Mouse (Mus musculus) fat pad, adult 2 months (tissue): ENCODE measurements around the gene Ehd3.

ENCODE experiments used
- DNase-seq: peaks from one replicate; pipeline ENCODE4 v3.0.0-alpha.2; 2011; ENCODE audit warnings: low read depth, low spot score; ENCODE audit errors: extremely low read depth

Gene Ehd3

DNA sequence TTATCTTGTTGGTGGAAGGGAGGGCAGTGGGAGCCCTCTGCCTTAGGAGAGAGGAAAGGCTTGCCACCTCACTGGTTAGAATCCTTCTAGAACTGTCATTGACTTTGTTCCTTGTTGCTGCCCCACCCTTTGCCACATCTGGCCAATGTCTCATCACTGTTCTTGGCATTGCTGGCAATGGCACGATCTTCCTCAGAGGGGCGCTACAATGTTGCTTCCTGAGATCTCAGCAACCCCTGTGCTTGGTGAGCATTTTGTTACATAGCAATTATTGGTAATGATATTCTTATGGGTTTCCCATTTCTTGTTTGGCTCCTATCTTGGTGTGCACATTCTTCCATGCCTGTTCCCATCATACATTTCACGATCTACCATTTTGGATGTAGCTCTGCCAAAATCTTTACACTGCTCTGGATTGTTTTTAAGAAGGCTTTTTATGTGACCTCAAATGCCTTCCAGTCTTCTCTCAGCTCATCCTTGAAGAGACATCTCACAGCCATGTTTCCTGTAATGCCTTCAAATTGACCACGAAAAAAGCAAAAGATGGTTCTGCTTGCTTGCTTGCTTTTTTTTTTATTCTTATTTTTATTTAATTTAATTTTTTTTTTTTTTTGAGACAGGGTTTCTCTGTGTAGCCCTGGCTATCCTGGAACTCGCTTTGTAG lies at the start of gene Ehd3:
Ehd3 (plus strand) TSS at position 614 of the 664 bp plus-strand sequence.
- DNase-seq: no peak

- DNase-seq: no peak
These were observed 33.0 kb upstream of the Ehd3 start for GRCm38 (mm10) chr17:73770964-73771363.

DNA sequence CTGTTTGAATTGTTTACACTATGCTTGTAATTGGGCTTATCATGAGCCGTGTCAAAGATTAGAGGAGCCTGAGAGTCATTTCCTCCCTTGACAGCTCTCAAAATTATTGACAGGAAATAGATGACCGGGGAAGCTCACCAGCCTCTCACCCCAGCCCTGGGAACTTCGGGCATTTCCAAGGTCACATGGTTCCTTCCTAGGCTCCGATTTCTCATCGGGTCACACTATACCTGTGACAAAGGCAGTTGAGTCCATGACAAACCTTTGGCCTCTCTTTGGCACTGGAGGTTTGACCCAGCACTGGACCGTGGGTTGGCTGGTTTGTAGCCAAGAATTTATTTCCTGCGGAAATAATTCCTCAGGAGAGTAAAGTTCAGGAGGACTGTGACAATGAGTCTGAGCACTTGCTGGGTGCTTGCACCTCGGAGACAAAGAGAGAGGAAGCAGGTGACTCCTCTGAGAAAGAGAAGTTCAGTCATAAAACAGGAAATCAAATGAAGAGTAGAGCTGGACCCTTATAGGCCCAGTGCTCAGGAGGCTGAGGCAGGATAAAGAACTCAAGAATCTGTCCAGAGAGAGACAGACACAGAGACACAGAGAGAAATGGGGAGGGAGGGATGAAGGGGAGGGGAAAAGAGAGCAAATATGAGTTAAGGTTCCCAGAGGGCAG lies 17.2 kb upstream of the Ehd3 start:
- no peak for DNase-seq

- DNase-seq: no peak
These were observed 13.5 kb upstream of the Ehd3 start for GRCm38 (mm10) chr17:73790284-73791020.

- no peak for DNase-seq
These were observed 7.1 kb upstream of the Ehd3 start for GRCm38 (mm10) chr17:73796789-73797188.

DNA sequence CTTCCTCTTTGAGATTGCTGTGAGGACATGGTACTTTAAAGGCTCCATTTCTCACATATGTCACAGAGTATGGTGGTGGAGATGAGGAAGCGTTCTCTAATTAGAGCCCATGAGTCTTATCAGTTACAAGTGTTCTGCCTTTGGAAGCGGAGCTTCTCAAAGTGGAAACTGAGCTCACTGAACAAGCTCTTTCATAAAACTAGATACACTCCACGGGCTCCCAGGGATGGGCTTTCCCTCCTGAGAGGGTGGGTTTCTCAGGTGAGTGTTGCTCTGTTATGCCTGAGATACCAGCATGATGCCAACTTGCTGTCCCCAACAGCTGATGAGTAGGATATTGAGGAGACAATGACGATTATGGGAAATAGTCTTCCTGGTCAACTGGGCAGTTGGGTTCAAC lies 6.2 kb upstream of the Ehd3 start:
- no peak for DNase-seq

- no peak for DNase-seq
These were observed 798 bp downstream of the Ehd3 start for GRCm38 (mm10) chr17:73804592-73805271.

- DNase-seq: no peak
These were observed 2.4 kb downstream of the Ehd3 start for GRCm38 (mm10) chr17:73806331-73806730.

- DNase-seq: no peak
These were observed 3.3 kb downstream of the Ehd3 start for GRCm38 (mm10) chr17:73807211-73807610.

DNA sequence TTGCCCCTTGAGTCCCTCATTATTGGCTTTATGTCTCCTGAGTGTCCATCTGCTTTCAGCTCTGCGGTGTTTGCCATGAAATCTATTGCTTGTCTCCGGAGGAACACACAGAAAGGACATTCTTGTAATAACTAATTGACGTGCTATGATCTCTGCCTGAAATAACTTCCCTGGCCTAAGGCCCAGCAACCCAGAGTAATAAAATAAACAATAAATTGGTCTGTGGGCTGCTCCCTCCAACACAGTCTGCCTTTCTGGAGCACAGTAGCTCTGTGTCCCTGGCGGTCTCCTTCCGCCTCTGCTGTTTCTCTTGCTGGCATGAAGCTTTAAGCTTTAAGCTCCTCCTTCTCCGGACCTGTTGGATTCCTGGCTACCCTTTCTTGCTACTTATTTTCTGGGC lies 4.5 kb downstream of the Ehd3 start:
- DNase-seq: no peak

GRCm38 (mm10) chr17:73810801-73811200 lies 6.9 kb downstream of the Ehd3 start:
- DNase-seq: no peak

DNA sequence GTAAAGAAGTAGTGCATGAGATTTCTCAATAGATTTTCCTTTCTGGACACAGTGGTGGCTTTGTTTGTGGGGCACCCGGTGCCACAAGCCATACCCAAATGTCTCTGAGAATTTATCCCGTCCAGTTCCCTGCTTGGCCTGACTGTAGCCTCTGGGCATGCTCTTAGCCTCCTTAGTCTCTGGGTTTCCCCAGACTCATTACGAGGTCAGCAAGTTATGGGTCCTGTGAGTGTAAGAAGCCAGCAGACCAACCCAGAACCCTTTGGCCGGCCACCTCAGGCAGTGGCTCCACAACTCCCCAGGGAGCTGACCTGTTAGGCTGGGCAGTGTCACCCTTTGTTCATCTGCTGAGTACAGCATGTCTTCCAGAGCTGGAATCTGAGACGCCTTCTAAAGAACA lies 7.6 kb downstream of the Ehd3 start:
- no peak for DNase-seq

DNA sequence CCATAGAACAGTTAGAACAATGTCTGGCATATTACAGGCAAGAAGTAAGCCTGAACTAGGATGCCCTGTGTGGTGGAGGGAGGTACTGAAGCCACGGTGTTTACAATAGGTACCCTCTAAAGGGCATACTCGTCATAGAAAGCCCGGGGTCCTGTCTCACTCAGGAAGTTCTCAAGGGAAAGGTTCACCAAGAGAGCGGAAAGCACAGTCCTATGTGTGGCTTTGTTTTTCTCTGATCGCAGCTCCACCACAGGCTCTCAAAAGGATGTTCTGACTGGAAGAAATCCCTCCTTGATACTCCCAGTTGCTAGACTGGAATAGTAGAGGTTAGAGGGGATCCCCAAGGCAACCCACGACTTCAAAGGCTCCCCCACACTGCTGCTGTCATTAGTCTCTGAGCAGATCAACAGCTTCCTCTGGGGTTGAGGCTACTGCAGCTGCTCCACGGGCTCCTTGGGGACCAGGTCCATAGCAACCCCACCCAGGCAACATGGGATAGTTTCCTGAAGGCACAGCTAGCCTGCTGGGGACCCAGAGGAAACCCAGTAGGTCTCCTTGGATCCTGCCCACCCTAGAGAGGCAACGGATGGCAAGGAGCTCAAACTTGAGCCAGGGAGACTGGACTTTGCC lies 9.2 kb downstream of the Ehd3 start:
- no peak for DNase-seq

- DNase-seq: no peak
These were observed 10.7 kb downstream of the Ehd3 start for GRCm38 (mm10) chr17:73814500-73815190.

DNA sequence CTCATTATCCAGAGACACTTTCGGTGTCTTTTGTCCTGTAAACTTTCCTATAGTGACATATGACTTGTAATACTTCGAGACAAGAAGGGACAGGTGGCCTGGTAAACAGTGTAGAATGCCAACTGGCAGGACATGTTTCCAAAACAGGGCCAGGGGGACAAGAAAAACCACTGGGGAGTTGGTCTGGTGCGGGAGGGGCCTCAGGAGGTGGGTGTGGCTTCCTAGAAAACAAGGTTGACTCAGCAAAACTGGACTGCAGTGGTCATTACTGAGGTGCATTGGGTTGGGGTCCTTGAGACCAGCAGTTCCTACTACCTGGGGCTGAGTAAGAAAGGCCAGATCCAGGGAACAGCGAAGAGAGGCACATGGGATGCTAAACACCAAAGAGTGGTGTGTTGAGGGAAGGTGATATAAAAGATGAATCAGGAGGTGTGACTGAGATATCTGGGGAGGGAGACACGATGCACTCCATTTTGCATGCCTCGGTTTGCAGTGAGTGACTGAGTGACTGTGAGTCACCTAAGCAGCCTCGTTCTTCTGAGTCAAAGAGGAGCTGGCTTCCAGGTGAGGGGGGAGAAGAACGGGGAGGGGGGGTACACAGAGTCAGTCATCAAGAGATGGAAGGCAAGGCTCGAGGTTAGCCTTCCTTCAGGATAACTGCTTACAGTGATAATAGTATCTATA lies 13.9 kb downstream of the Ehd3 start:
- DNase-seq: no peak

GRCm38 (mm10) chr17:73818936-73819335 lies 15.0 kb downstream of the Ehd3 start:
- DNase-seq: no peak

- no peak for DNase-seq
These were observed 16.8 kb downstream of the Ehd3 start for GRCm38 (mm10) chr17:73820726-73821125.

DNA sequence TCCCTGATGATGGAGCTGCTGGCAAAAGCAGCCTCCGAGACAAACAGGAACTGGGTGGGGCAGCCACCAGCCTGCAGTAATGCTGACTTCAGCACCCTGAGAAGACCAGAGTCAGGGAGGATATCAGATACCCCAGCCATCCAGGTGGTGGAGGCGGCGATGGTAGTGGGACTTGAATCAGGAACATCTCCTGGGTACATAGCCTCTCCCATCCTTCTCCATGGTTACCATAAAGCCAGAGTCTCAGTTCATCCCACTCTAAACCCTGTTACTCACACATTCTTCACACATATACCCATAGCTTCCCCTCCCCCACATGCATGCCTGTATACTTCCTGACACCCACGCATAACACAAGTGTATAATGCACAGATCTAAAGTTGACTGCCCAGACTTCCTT lies 18.3 kb downstream of the Ehd3 start:
- no peak for DNase-seq

GRCm38 (mm10) chr17:73823121-73824021 lies 19.4 kb downstream of the Ehd3 start:
- DNase-seq: no peak
